Mouse (Mus musculus): ENCODE data around the gene Trim7. TPM values are rescaled to one million over a fixed set of nuclear protein-coding genes. Genes with fewer than 3 reads are reported as not detected.

Gene Trim7
- total and polyA plus RNA-seq, 3 experiments = 0.81 to 1.3 TPM; not detected in 1

- Histone ChIP-seq H3K27me3 (ENCODE audit: control insufficient read depth in 1 of 2, insufficient read depth in 2 of 2, low read length in 2 of 2) (no peaks in the 10 kb centered on the region), H3K9me3 (replicated peaks; ENCODE audit: insufficient read depth, low read length) (no peaks in the 10 kb centered on the region), H3K27ac (ENCODE audit: control insufficient read depth, low read depth, low read length) (peak within 1 kb of the TSS; percentile 96), H3K4me1 (ENCODE audit: control insufficient read depth in 1 of 2, insufficient read depth in 2 of 2, low read length in 2 of 2) (peaks cover 2 to 31% of the 10 kb centered on the region in 2 experiments; a peak in 3 of 4 replicates), H3K36me3 (ENCODE audit: control insufficient read depth in 1 of 2, insufficient read depth in 2 of 2, low read length in 2 of 2) (peaks cover 37 to 43% of the 10 kb centered on the region in 2 experiments), H3K9ac (ENCODE audit: control insufficient read depth, low read depth, low read length, poor library complexity, severe bottlenecking) (peak within 1 kb of the TSS; percentile 97), H3K79me2 (ENCODE audit: control insufficient read depth, insufficient read depth, low read length, poor library complexity) (peaks cover 58% of the 10 kb centered on the region), H3K4me3 (ENCODE audit: control insufficient read depth in 1 of 2, insufficient read depth in 1 of 2, low read depth in 2 of 2, low read length in 2 of 2) (peak within 1 kb of the TSS; percentile 78 to 96)
- TF ChIP-seq POLR2AphosphoS2 (IDR thresholded peaks at IDR 0.05; ENCODE audit: low read length) (peak; percentile 99), TBP (IDR thresholded peaks at IDR 0.05; ENCODE audit: low read depth, low read length) (peak; percentile 98), ZC3H11A (IDR thresholded peaks at IDR 0.05; ENCODE audit: low read depth, low read length) (no peak), MAX (IDR thresholded peaks at IDR 0.05; ENCODE audit: low read length) (peak; percentile 95), ETS1 (IDR thresholded peaks at IDR 0.05; ENCODE audit: low read depth, low read length) (peak; percentile 37; the same call in 1 of the 2 replicates), ELF1 (IDR thresholded peaks at IDR 0.05; ENCODE audit: low read depth, low read length) (peak; percentile 79), NELFE (IDR thresholded peaks at IDR 0.05; ENCODE audit: low read depth, low read length) (peak; percentile 99), JUND (IDR thresholded peaks at IDR 0.05; ENCODE audit: low read depth, low read length) (0 out of 2 replicates have a peak, but pooled peaks have one; percentile 37), POLR2A (IDR thresholded peaks at IDR 0.05; ENCODE audit: control insufficient read depth in 1 of 2, insufficient read depth in 1 of 2, low read depth in 1 of 2, low read length in 2 of 2, poor library complexity in 1 of 2) (peak; percentile 99), USF1 (IDR thresholded peaks at IDR 0.05; ENCODE audit: low read depth, low read length) (no peak), CHD1 (IDR thresholded peaks at IDR 0.05; ENCODE audit: low read depth, low read length) (no peak; the same call in 1 of the 2 replicates), MXI1 (IDR thresholded peaks at IDR 0.05; ENCODE audit: low read depth, low read length) (peak; percentile 92), RCOR1 (IDR thresholded peaks at IDR 0.05; ENCODE audit: low read depth, low read length) (peak; percentile 18; the same call in 1 of the 2 replicates), HCFC1 (IDR thresholded peaks at IDR 0.05; ENCODE audit: low read depth, low read length) (peak; percentile 92), SIN3A (IDR thresholded peaks at IDR 0.05; ENCODE audit: low read length) (peak; percentile 80), ZMIZ1 (IDR thresholded peaks at IDR 0.05; ENCODE audit: low read depth, low read length) (peak; percentile 97), MYB (IDR thresholded peaks at IDR 0.05; ENCODE audit: low read depth, low read length) (no peak), TCF12 (IDR thresholded peaks at IDR 0.05; ENCODE audit: low read depth, low read length) (peak; percentile 85), MEF2A (IDR thresholded peaks at IDR 0.05; ENCODE audit: extremely low read depth, insufficient replicate concordance, low read depth, low read length, poor library complexity, severe bottlenecking) (peak; percentile 12; the same call in 1 of the 2 replicates), POLR2AphosphoS5 (IDR thresholded peaks at IDR 0.05; ENCODE audit: borderline replicate concordance, low read depth, low read length) (peak; percentile 92; the same call in 1 of the 2 replicates), RAD21 (IDR thresholded peaks at IDR 0.05; ENCODE audit: low read depth, low read length) (no peak), TAL1 (IDR thresholded peaks at IDR 0.05; ENCODE audit: low read length) (no peak), MYC (IDR thresholded peaks at IDR 0.05; ENCODE audit: low read depth, low read length) (peak; percentile 100), KAT2A (conservative IDR thresholded peaks at IDR 0.05; ENCODE audit: low read depth, low read length) (peak; percentile 82; the same call in 1 of the 2 replicates)
- DNase-seq (ENCODE audit: low read depth, low spot score) = peak; percentile 99
Observed at GRCm38 (mm10) chr11:48799921-48800701, 25.8 kb upstream of the Trim7 start, which contains the start of gene Rack1. TSS of gene Rack1 (plus strand) at chr11:48800332.
